Mouse (Mus musculus): ENCODE measurements around the gene Olfm1. TPM values are rescaled to one million over a fixed set of nuclear protein-coding genes. Genes with fewer than 3 reads are reported as not detected.

Gene Olfm1
- polyA plus RNA-seq, 1 experiment from 2014 or later: 8.8 TPM

GRCm38 (mm10) chr2:28165570-28165969 lies 27.2 kb upstream of the Olfm1 start:
- no peak overlapping the region for H3K4me3 ChIP-seq (ENCODE audit: low read depth, low read length)

GRCm38 (mm10) chr2:28169336-28169735 lies 23.5 kb upstream of the Olfm1 start:
- H3K27ac ChIP-seq (ENCODE audit: low read depth, low read length): no peak overlapping the region
- WGBS: 71% methylated on average over 12 of the region's 12 CpGs
- no peak overlapping the region for H3K4me3 ChIP-seq (ENCODE audit: low read depth, low read length)

More at GRCm38 (mm10) chr2:28165570-28165969, 27.2 kb upstream of the Olfm1 start:
- Histone ChIP-seq H3K36me3 (ENCODE audit: control insufficient read depth, insufficient read depth, low read length) (no peaks in the 10 kb centered on the region), H3K27me3 (replicated peaks; ENCODE audit: control insufficient read depth, insufficient read depth, low read length) (peaks cover 10% of the 10 kb centered on the region), H3K9ac (ENCODE audit: low read depth, low read length) (no peak overlapping the region), H3K4me1 (replicated peaks; ENCODE audit: control insufficient read depth, insufficient read depth, low read length) (no peaks in the 10 kb centered on the region), H3K9me3 (ENCODE audit: control insufficient read depth, low read length) (no peaks in the 10 kb centered on the region), H3K27ac (ENCODE audit: low read depth, low read length) (no peak overlapping the region), H3K4me2 (no peak overlapping the region)
- ATAC-seq (replicated peaks; ENCODE audit: low FRiP score) (no peak), DNase-seq (ENCODE audit: low spot score) (no peak)
- 72% methylated on average over 8 of the region's 8 CpGs for WGBS

GRCm38 (mm10) chr2:28171962-28172361 lies 20.8 kb upstream of the Olfm1 start:
- peaks cover 4% of the 10 kb centered on the region; the same call in 1 of the 2 replicates for H3K27me3 ChIP-seq (replicated peaks; ENCODE audit: control insufficient read depth, insufficient read depth, low read length)
- WGBS: 65% methylated on average over 6 of the region's 6 CpGs

More at GRCm38 (mm10) chr2:28169336-28169735, 23.5 kb upstream of the Olfm1 start:
- Histone ChIP-seq H3K4me2 (no peak overlapping the region), H3K27me3 (replicated peaks; ENCODE audit: control insufficient read depth, insufficient read depth, low read length) (peaks cover 8% of the 10 kb centered on the region), H3K36me3 (ENCODE audit: control insufficient read depth, insufficient read depth, low read length) (no peaks in the 10 kb centered on the region), H3K9me3 (ENCODE audit: control insufficient read depth, low read length) (no peaks in the 10 kb centered on the region), H3K4me1 (replicated peaks; ENCODE audit: control insufficient read depth, insufficient read depth, low read length) (no peaks in the 10 kb centered on the region), H3K9ac (ENCODE audit: low read depth, low read length) (no peak overlapping the region)
- no peak for DNase-seq (ENCODE audit: low spot score)
- ATAC-seq (replicated peaks; ENCODE audit: low FRiP score): no peak

GRCm38 (mm10) chr2:28173225-28174141 lies 19.3 kb upstream of the Olfm1 start:
- no peak overlapping the region for H3K4me2 ChIP-seq
- H3K9me3 ChIP-seq (ENCODE audit: control insufficient read depth, low read length): no peaks in the 10 kb centered on the region
- 48% methylated on average over 11 of the region's 11 CpGs for WGBS
- H3K9ac ChIP-seq (ENCODE audit: low read depth, low read length): no peak overlapping the region
- DNase-seq (ENCODE audit: low spot score) (no peak), ATAC-seq (replicated peaks; ENCODE audit: low FRiP score) (no peak)
- no peak overlapping the region for H3K4me3 ChIP-seq (ENCODE audit: low read depth, low read length)
- no peak overlapping the region for H3K27ac ChIP-seq (ENCODE audit: low read depth, low read length)
- no peaks in the 10 kb centered on the region for H3K4me1 ChIP-seq (replicated peaks; ENCODE audit: control insufficient read depth, insufficient read depth, low read length)
- peaks cover 3% of the 10 kb centered on the region; the same call in 1 of the 2 replicates for H3K27me3 ChIP-seq (replicated peaks; ENCODE audit: control insufficient read depth, insufficient read depth, low read length)
- H3K36me3 ChIP-seq (ENCODE audit: control insufficient read depth, insufficient read depth, low read length): no peaks in the 10 kb centered on the region

More at GRCm38 (mm10) chr2:28171962-28172361, 20.8 kb upstream of the Olfm1 start:
- H3K4me3 ChIP-seq (ENCODE audit: low read depth, low read length): no peak overlapping the region
- H3K4me1 ChIP-seq (replicated peaks; ENCODE audit: control insufficient read depth, insufficient read depth, low read length): no peaks in the 10 kb centered on the region
- H3K4me2 ChIP-seq: no peak overlapping the region
- H3K27ac ChIP-seq (ENCODE audit: low read depth, low read length): no peak overlapping the region
- H3K9ac ChIP-seq (ENCODE audit: low read depth, low read length): no peak overlapping the region
- H3K9me3 ChIP-seq (ENCODE audit: control insufficient read depth, low read length): no peaks in the 10 kb centered on the region
- no peaks in the 10 kb centered on the region for H3K36me3 ChIP-seq (ENCODE audit: control insufficient read depth, insufficient read depth, low read length)
- DNase-seq (ENCODE audit: low spot score) (no peak), ATAC-seq (replicated peaks; ENCODE audit: low FRiP score) (no peak)

- no peak overlapping the region for H3K9ac ChIP-seq (ENCODE audit: low read depth, low read length)
- H3K27me3 ChIP-seq (replicated peaks; ENCODE audit: control insufficient read depth, insufficient read depth, low read length): peaks cover 3% of the 10 kb centered on the region; the same call in 1 of the 2 replicates
- H3K4me1 ChIP-seq (replicated peaks; ENCODE audit: control insufficient read depth, insufficient read depth, low read length): no peaks in the 10 kb centered on the region
- no peak for ATAC-seq (replicated peaks; ENCODE audit: low FRiP score)
- H3K4me3 ChIP-seq (ENCODE audit: low read depth, low read length): no peak overlapping the region
- H3K27ac ChIP-seq (ENCODE audit: low read depth, low read length): no peak overlapping the region
- no peaks in the 10 kb centered on the region for H3K9me3 ChIP-seq (ENCODE audit: control insufficient read depth, low read length)
- no peaks in the 10 kb centered on the region for H3K36me3 ChIP-seq (ENCODE audit: control insufficient read depth, insufficient read depth, low read length)
- WGBS: 64% methylated on average over 3 of the region's 3 CpGs
- no peak overlapping the region for H3K4me2 ChIP-seq
- no peak for DNase-seq (ENCODE audit: low spot score)
Observed at GRCm38 (mm10) chr2:28174441-28174840, 18.4 kb upstream of the Olfm1 start.

GRCm38 (mm10) chr2:28178600-28178999 lies 14.2 kb upstream of the Olfm1 start:
- Histone ChIP-seq H3K4me2 (no peak overlapping the region), H3K9me3 (ENCODE audit: control insufficient read depth, low read length) (no peaks in the 10 kb centered on the region), H3K4me3 (ENCODE audit: low read depth, low read length) (no peak overlapping the region), H3K27ac (ENCODE audit: low read depth, low read length) (no peak overlapping the region), H3K27me3 (replicated peaks; ENCODE audit: control insufficient read depth, insufficient read depth, low read length) (no peaks in the 10 kb centered on the region; the same call in 1 of the 2 replicates), H3K4me1 (replicated peaks; ENCODE audit: control insufficient read depth, insufficient read depth, low read length) (no peaks in the 10 kb centered on the region), H3K9ac (ENCODE audit: low read depth, low read length) (no peak overlapping the region), H3K36me3 (ENCODE audit: control insufficient read depth, insufficient read depth, low read length) (no peaks in the 10 kb centered on the region)
- ATAC-seq (replicated peaks; ENCODE audit: low FRiP score) (no peak), DNase-seq (ENCODE audit: low spot score) (no peak)
- WGBS: 59% methylated on average over 6 of the region's 6 CpGs

- Histone ChIP-seq H3K9me3 (ENCODE audit: control insufficient read depth, low read length) (no peaks in the 10 kb centered on the region), H3K27ac (ENCODE audit: low read depth, low read length) (no peak overlapping the region), H3K9ac (ENCODE audit: low read depth, low read length) (no peak overlapping the region), H3K27me3 (replicated peaks; ENCODE audit: control insufficient read depth, insufficient read depth, low read length) (no peaks in the 10 kb centered on the region; the same call in 1 of the 2 replicates), H3K4me1 (replicated peaks; ENCODE audit: control insufficient read depth, insufficient read depth, low read length) (no peaks in the 10 kb centered on the region), H3K4me3 (ENCODE audit: low read depth, low read length) (no peak overlapping the region), H3K4me2 (no peak overlapping the region), H3K36me3 (ENCODE audit: control insufficient read depth, insufficient read depth, low read length) (no peaks in the 10 kb centered on the region)
- DNase-seq (ENCODE audit: low spot score): no peak
- ATAC-seq (replicated peaks; ENCODE audit: low FRiP score): no peak
- WGBS: 35% methylated on average over 3 of the region's 3 CpGs
Observed at GRCm38 (mm10) chr2:28180053-28180452, 12.7 kb upstream of the Olfm1 start.

- Histone ChIP-seq H3K27ac (ENCODE audit: low read depth, low read length) (no peak overlapping the region), H3K36me3 (ENCODE audit: control insufficient read depth, insufficient read depth, low read length) (no peaks in the 10 kb centered on the region), H3K9ac (ENCODE audit: low read depth, low read length) (no peak overlapping the region), H3K4me1 (replicated peaks; ENCODE audit: control insufficient read depth, insufficient read depth, low read length) (no peaks in the 10 kb centered on the region), H3K4me3 (ENCODE audit: low read depth, low read length) (no peak overlapping the region), H3K27me3 (replicated peaks; ENCODE audit: control insufficient read depth, insufficient read depth, low read length) (peaks cover 18% of the 10 kb centered on the region), H3K4me2 (no peak overlapping the region), H3K9me3 (ENCODE audit: control insufficient read depth, low read length) (no peaks in the 10 kb centered on the region)
- ATAC-seq (replicated peaks; ENCODE audit: low FRiP score): no peak
- DNase-seq (ENCODE audit: low spot score): no peak
- 52% methylated on average over 8 of the region's 8 CpGs for WGBS
Observed at GRCm38 (mm10) chr2:28188398-28188944, 4.3 kb upstream of the Olfm1 start.
